Mouse (Mus musculus): ENCODE measurements around the gene Gm3543. TPM values are rescaled to one million over a fixed set of nuclear protein-coding genes. Genes with fewer than 3 reads are reported as not detected.
"Not testable (repeated sequence)": the region's sequence is repeated elsewhere in the genome, so short reads cannot be mapped to it uniquely, and the experiment has no call there.

Gene Gm3543
- total RNA-seq (2021): 1 to 10 TPM in 1 of 2 experiments, under 1 TPM in 1; 0.87 to 1.8 TPM

DNA sequence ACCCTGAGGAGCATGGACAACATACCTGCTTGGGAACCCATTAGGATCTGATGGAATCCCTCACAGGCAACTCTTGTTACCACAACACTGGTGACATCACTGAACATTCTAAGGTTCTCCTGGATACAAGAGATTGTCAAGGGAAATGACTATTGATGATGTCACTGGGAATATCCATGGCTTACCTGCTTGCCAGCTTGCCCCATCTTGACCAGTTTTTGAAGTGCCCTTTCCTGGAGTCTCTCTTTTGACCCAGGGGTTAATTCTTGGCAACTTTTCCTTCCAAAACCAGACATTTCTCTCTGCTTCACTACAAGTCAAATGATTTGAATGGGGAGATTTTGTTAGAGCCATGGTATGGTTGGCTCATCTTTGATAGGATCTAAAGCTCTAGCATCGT lies at the start of gene Gm3543:
Gene Gm3543, minus strand, starts transcription at position 101 of the 400 bp plus-strand sequence.
- DNase-seq; intact Hi-C loops (cut with DNase I): not testable (repeated sequence)

DNA sequence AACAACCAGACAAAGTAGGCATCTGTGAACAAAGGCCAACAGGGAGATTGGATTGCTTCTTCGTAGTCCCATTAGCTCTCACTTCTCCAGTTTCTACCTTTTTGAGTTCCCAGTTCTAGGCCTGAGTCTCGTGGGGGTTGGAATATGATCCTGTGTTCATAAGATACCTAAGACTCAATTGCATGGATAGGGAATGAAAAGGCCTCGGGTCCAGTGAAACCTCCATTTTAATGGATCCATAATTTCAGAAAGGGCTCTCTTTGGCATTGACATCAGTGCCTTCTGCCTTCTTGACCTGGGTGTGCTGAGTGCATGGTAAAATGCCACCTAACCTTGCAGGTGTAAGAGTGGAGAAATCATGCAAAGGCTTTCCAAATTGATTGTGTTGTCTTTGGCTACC lies 14.5 kb downstream of the Gm3543 start:
- DNase-seq; intact Hi-C loops (cut with DNase I): not testable (repeated sequence)

DNA sequence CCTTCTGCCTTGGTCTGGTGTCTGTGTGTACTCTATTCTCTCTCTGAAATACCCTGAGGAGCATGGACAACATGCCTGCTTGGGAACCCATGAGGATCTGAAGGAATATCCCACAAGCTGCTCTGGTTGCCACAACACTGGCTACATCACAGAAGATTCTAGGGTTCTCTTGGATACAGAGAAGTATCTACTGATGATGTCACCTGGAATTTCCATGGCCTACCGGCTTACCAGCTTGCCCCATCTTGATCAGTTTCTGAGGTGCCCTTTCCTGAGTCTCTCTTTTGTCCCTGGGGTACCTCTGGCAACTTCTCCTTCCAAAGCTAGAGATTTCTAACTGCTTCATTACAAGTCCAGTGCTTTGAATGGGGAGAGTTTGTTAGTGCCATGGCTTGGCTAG lies 15.3 kb downstream of the Gm3543 start, which contains the start of gene Gm6401:
Gene Gm6401, minus strand, starts transcription at position 101 of the 400 bp plus-strand sequence.
- intact Hi-C loops (cut with DNase I); DNase-seq: not testable (repeated sequence)

DNA sequence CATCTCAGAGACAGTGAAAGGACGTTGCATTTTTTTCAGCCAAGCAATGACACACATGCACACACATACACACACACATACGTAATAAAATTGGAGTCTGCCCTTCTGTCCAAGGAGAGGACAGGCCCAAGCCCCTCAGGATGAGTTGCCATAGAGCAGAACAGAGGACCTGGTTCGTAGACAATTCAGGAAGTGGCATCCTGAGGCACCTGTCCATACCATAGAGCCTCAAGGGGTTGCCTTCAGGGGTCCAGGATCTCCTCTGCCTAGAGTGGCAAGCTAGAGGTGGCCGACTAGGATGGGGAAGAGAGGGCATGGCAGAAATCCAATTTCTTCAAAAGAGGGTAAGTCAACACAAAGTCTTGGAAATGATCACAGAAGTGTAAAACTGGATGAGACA lies 19.0 kb downstream of the Gm3543 start:
- DNase-seq; intact Hi-C loops (cut with DNase I): not testable (repeated sequence)

DNA sequence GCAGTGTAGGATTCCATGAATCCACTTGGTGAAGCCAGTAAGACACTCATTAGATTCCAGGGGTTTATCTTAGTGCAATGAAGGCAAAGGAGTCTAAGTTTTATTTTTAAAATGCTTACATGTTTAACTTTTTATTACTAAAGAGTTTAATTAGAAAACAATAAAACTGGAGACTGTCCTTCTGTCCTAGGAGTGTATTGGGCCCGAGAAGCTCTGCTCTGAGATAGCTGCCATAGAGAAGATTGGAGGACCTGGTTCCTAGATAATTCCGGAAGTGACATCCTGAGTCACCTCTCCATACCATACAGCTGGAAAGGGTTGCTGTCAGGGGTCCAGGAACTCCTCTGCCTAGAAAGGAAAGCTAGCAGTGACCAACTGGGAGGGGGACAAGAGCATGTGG lies 39.4 kb downstream of the Gm3543 start, which contains the start of gene 1700024B05Rik:
Gene 1700024B05Rik, plus strand, starts transcription at position 301 of the 400 bp plus-strand sequence.
- intact Hi-C loops (cut with DNase I); DNase-seq: not testable (repeated sequence)

Other genes starting within 250 kb of the Gm3543 start
- not detected for gene Gm7929, start 232.7 kb downstream of the Gm3543 start, total RNA-seq (2021)
- not detected for gene Gm47189, start 210.9 kb downstream of the Gm3543 start, total RNA-seq (2021)
- not detected for gene Gm7980, start 76.0 kb downstream of the Gm3543 start, total RNA-seq (2021)
- gene 1700049E17Rik1, start 58.4 kb downstream of the Gm3543 start, total RNA-seq (2021): not detected
- gene 1700024B05Rik, start 39.3 kb downstream of the Gm3543 start, total RNA-seq (2021): not detected
- gene Gm6401, start 15.4 kb downstream of the Gm3543 start, total RNA-seq (2021): not detected
- not detected for gene Gm7951, start 134.0 kb upstream of the Gm3543 start, total RNA-seq (2021)
- gene Gm17027, start 179.3 kb upstream of the Gm3543 start, total RNA-seq (2021): not detected
- 1 to 10 TPM; 1.6 to 2.2 TPM for gene Gm3573, start 207.5 kb upstream of the Gm3543 start, total RNA-seq (2021)

Data from left cerebral cortex, postnatal 4 days (tissue).